Mouse (Mus musculus): ENCODE measurements around the gene Iqschfp.

The Iqschfp gene

GRCm38 (mm10) chr3:67892026-67892705, at the start of gene Iqschfp, which contains the start of gene Iqcj:
Gene Iqschfp, plus strand, starts transcription at chr3:67892232.
Gene Iqcj, plus strand, starts transcription at chr3:67892220.
- DNase-seq: peak; percentile 3 to 4

GRCm38 (mm10) chr3:67852397-67852796, 39.6 kb upstream of the Iqschfp start:
- no peak for DNase-seq

- no peak for DNase-seq
These were observed 30.5 kb upstream of the Iqschfp start for GRCm38 (mm10) chr3:67861524-67861923.

- DNase-seq: no peak
These were observed 24.5 kb upstream of the Iqschfp start for GRCm38 (mm10) chr3:67867420-67868065.

- no peak for DNase-seq
These were observed 22.6 kb upstream of the Iqschfp start for GRCm38 (mm10) chr3:67869424-67869823.

- no peak for DNase-seq
These were observed 14.8 kb upstream of the Iqschfp start for GRCm38 (mm10) chr3:67877253-67877652.

- no peak for DNase-seq
These were observed 7.7 kb upstream of the Iqschfp start for GRCm38 (mm10) chr3:67884335-67884734.

GRCm38 (mm10) chr3:67886176-67886575, 5.9 kb upstream of the Iqschfp start:
- DNase-seq: no peak

- no peak for DNase-seq
These were observed 4.8 kb upstream of the Iqschfp start for GRCm38 (mm10) chr3:67887251-67887650.

- no peak for DNase-seq
These were observed 736 bp downstream of the Iqschfp start for GRCm38 (mm10) chr3:67892768-67893167.

GRCm38 (mm10) chr3:67902517-67902916, 10.5 kb downstream of the Iqschfp start:
- no peak for DNase-seq

GRCm38 (mm10) chr3:67908586-67908985, 16.6 kb downstream of the Iqschfp start:
- DNase-seq: no peak

- DNase-seq: no peak
These were observed 26.1 kb downstream of the Iqschfp start for GRCm38 (mm10) chr3:67918098-67918497.

GRCm38 (mm10) chr3:67918634-67919259, 26.7 kb downstream of the Iqschfp start:
- no peak for DNase-seq

- no peak for DNase-seq
These were observed 31.1 kb downstream of the Iqschfp start for GRCm38 (mm10) chr3:67923095-67923494.

GRCm38 (mm10) chr3:67925453-67925852, 33.4 kb downstream of the Iqschfp start:
- DNase-seq: no peak

- no peak for DNase-seq
These were observed 38.5 kb downstream of the Iqschfp start for GRCm38 (mm10) chr3:67930424-67931133.

- DNase-seq: no peak
These were observed 39.1 kb downstream of the Iqschfp start for GRCm38 (mm10) chr3:67931181-67931580.

GRCm38 (mm10) chr3:67931914-67932313, 39.9 kb downstream of the Iqschfp start:
- no peak for DNase-seq

- no peak for DNase-seq
These were observed 43.8 kb downstream of the Iqschfp start for GRCm38 (mm10) chr3:67935829-67936228.

- no peak for DNase-seq
These were observed 55.0 kb downstream of the Iqschfp start for GRCm38 (mm10) chr3:67947000-67947399.

- no peak for DNase-seq
These were observed 60.5 kb downstream of the Iqschfp start for GRCm38 (mm10) chr3:67952517-67952940.

- no peak for DNase-seq
These were observed 62.5 kb downstream of the Iqschfp start for GRCm38 (mm10) chr3:67954459-67955065.
